Mouse (Mus musculus) cerebellum, adult (tissue): ENCODE data around the gene Lsm14b.

ENCODE experiments used
- ATAC-seq: cut with Nextera tagmentation; 2 replicates; pipeline ENCODE4 v1.9.2; 2017; ENCODE audit warnings: mild to moderate bottlenecking, moderate library complexity, mixed read lengths; ENCODE audit not compliant: insufficient number of reproducible peaks, low FRiP score, low TSS enrichment

The Lsm14b gene

GRCm38 (mm10) chr2:180050986-180051385 lies 26.2 kb downstream of the Lsm14b start:
- ATAC-seq, result peak; percentile 69; the same call in 1 of the 2 replicates

GRCm38 (mm10) chr2:180051986-180052733 lies 27.4 kb downstream of the Lsm14b start:
- ATAC-seq, result no peak

- no peak for ATAC-seq
Observed at GRCm38 (mm10) chr2:180053001-180053400, 28.2 kb downstream of the Lsm14b start.

- no peak for ATAC-seq
Observed at GRCm38 (mm10) chr2:180063338-180064131, 38.7 kb downstream of the Lsm14b start.

- ATAC-seq, result no peak
Observed at GRCm38 (mm10) chr2:180069770-180070480, 45.1 kb downstream of the Lsm14b start.

- peak; percentile 93 for ATAC-seq
Observed at GRCm38 (mm10) chr2:180070481-180071453, 46.0 kb downstream of the Lsm14b start, which contains the start of gene Mtg2. Gene Mtg2, plus strand, starts transcription at chr2:180070588.

GRCm38 (mm10) chr2:180071671-180072070 lies 46.9 kb downstream of the Lsm14b start:
- ATAC-seq, result no peak

- no peak for ATAC-seq
Observed at GRCm38 (mm10) chr2:180072886-180073285, 48.1 kb downstream of the Lsm14b start.

GRCm38 (mm10) chr2:180077622-180078021 lies 52.8 kb downstream of the Lsm14b start:
- no peak for ATAC-seq

GRCm38 (mm10) chr2:180080680-180081079 lies 55.9 kb downstream of the Lsm14b start:
- ATAC-seq, result no peak

GRCm38 (mm10) chr2:180083063-180083462 lies 58.3 kb downstream of the Lsm14b start:
- ATAC-seq, result no peak

- ATAC-seq, result no peak
Observed at GRCm38 (mm10) chr2:180084565-180084964, 59.8 kb downstream of the Lsm14b start.
